Mouse (Mus musculus) forebrain, embryonic 15.5 days (tissue): Measurements from ENCODE around the gene Lat2. TPM values are rescaled to one million over a fixed set of nuclear protein-coding genes. Genes with fewer than 3 reads are reported as not detected.
"Not testable (repeated sequence)": the region's sequence is repeated elsewhere in the genome, so short reads cannot be mapped to it uniquely, and the experiment has no call there.

Experiments
- ATAC-seq: fragments of 200-750 bp; cut with Nextera tagmentation; replicated peaks from 2 replicates; pipeline ENCODE4 v1.8.0; 2017; ENCODE audit warnings: mild to moderate bottlenecking, moderate TSS enrichment, moderate library complexity
- H3K27ac ChIP-seq: fragments of 300-500 bp; sonication (generic); replicated peaks from 2 replicates; pipeline ENCODE4 v1.5.1; 2015; ENCODE audit warnings: mild to moderate bottlenecking, inconsistent platforms
- H3K27me3 ChIP-seq: fragments of 300-500 bp; sonication (generic); 2 replicates; pipeline ENCODE4 v1.6.1; 2015; ENCODE audit warnings: inconsistent platforms
- H3K36me3 ChIP-seq: fragments of 300-500 bp; sonication (generic); 2 replicates; pipeline ENCODE4 v1.6.1; 2015; ENCODE audit warnings: mild to moderate bottlenecking, inconsistent platforms
- H3K4me1 ChIP-seq: fragments of 300-500 bp; sonication (generic); 2 replicates; pipeline ENCODE4 v1.6.1; 2015; ENCODE audit warnings: inconsistent platforms
- H3K4me2 ChIP-seq: fragments of 300-500 bp; sonication (generic); replicated peaks from 2 replicates; pipeline ENCODE4 v1.6.1; 2015; ENCODE audit warnings: mild to moderate bottlenecking, inconsistent platforms
- H3K4me3 ChIP-seq: fragments of 300-500 bp; sonication (generic); 2 replicates; pipeline ENCODE4 v1.5.1; 2015; ENCODE audit warnings: mild to moderate bottlenecking, inconsistent platforms
- H3K9ac ChIP-seq: fragments of 300-500 bp; sonication (generic); replicated peaks from 2 replicates; pipeline ENCODE4 v1.6.1; 2015; ENCODE audit warnings: mild to moderate bottlenecking, inconsistent platforms
- H3K9me3 ChIP-seq: fragments of 300-500 bp; sonication (generic); 2 replicates; pipeline ENCODE4 v1.6.1; 2016; ENCODE audit warnings: inconsistent platforms
- WGBS: fragments of 180-500 bp; shearing (Covaris S2); methylation state at CpG from one replicate; pipeline ENCODE4 v1.1.7; 2015; ENCODE audit warnings: mixed read lengths; 5-methylcytosine and 5-hydroxymethylcytosine counted together
- polyA plus RNA-seq: library from polyadenylated mRNA; unstranded; fragments of >200 nt; fragmentation: Nextera tagmentation; extraction: Ambion mirVana; gene quantifications from 2 replicates; pipeline ENCODE4 v1.2.1, GENCODE M21; 2015

Gene Lat2
- polyA plus RNA-seq = 2.6 and 4.4 TPM in 2 replicates

DNA sequence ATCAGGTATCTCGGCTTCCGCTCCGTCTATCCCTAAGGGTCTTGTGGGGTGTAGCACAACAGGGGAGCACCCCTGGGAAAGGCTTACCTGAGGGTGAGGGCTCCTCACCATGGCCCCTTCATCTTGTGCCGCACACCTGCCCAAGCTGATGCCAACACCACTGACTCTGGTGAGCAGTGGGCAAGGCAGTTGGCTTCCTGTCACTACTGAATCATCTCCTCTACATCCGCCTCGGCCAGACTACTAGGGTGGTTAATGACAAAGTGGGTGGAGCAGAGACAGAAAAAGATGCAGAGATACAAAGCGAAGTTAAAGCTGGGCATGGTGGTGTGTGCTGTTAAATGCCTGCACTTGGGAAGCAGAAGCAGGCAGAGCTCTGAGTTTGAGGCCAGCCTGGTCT is at the start of gene Lat2:
Gene Lat2, minus strand, starts transcription at position 224 of the 400 bp plus-strand sequence.
- no peak for ATAC-seq
- peaks cover 31% of the 10 kb centered on the region for H3K36me3 ChIP-seq
- no peaks in the 10 kb centered on the region for H3K9me3 ChIP-seq
- 91% methylated on average over 7 of the region's 7 CpGs for WGBS
- H3K4me1 ChIP-seq = no peaks in the 10 kb centered on the region
- H3K9ac ChIP-seq = no peak within 1 kb of the TSS
- no peak within 1 kb of the TSS for H3K4me3 ChIP-seq
- H3K4me2 ChIP-seq = no peak within 1 kb of the TSS
- H3K27ac ChIP-seq = no peak within 1 kb of the TSS
- H3K27me3 ChIP-seq = no peaks in the 10 kb centered on the region

DNA sequence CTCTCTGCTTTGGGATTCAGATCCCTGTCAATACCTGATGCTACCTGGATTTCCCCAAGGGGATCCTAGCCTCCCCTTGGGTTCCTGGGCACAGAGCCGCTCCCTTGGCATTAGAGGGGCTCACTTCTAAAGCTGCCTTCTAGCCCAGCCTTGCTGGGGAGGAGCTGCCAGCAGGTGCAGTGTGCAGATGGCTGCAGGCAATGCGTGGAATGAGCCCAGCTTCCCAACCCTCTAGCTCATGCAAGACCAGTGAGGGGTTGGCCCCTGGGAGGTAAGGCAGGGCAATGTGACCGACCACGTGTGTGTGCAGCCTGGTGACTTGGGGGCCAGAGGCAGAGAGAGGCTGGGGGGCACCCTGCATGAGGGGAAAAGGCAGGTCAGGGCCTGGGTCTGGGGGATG is 41.9 kb upstream of the Lat2 start:
- Histone ChIP-seq H3K9me3 (no peaks in the 10 kb centered on the region), H3K27ac (no peak overlapping the region), H3K36me3 (peaks cover 45% of the 10 kb centered on the region), H3K4me2 (no peak overlapping the region), H3K4me1 (0 out of 2 replicates have a peak, but pooled peaks cover 4% of the 10 kb centered on the region), H3K4me3 (no peak overlapping the region), H3K9ac (no peak overlapping the region), H3K27me3 (no peaks in the 10 kb centered on the region)
- ATAC-seq = no peak
- 83% methylated on average over 4 of the region's 4 CpGs for WGBS

DNA sequence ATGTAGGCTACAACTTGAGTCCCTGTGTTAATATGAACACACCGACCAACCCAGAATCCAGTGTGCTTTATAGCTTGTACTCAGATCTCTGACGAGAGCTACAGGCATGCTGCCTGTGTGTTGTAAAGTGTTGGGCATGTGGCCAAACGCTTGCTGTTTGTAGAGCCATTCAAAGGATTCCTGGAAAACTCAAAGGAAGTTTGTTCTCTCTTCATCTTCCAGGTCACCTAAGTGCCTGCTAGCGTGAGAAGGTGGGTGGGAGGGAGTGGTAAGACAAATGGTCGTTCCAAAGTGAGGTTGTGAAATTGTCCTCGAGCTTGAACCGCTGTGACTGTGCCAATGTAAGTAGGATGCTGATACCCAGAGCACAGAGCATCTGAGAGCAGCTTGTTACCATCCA is 37.2 kb upstream of the Lat2 start:
- Histone ChIP-seq H3K36me3 (peaks cover 4% of the 10 kb centered on the region; the same call in 1 of the 2 replicates), H3K9me3 (no peaks in the 10 kb centered on the region), H3K27me3 (no peaks in the 10 kb centered on the region), H3K4me2 (no peak overlapping the region), H3K4me3 (no peak overlapping the region), H3K9ac (no peak overlapping the region), H3K27ac (0 out of 2 replicates have a peak overlapping the region, but pooled peaks have one; percentile 27), H3K4me1 (0 out of 2 replicates have a peak, but pooled peaks cover 4% of the 10 kb centered on the region)
- WGBS = 41% methylated on average over 7 of the region's 7 CpGs
- ATAC-seq = no peak

DNA sequence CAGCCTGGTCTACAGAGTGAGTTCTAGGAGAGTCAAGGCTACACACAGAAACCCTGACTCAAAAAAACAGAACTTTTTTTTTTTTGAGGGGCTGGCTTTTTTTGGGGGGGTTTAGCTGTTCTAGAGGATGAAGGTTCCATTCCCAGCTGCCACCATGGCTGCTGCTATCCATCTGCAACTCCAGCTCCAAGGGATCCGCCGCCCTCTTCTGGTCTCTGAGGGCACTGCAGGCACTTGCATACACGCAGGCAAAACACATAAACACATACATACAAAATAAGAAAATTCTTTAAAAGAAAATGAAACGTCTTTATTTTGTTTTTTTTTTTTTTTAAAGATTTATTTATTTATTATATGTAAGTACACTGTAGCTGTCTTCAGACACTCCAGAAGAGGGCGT is 36.1 kb upstream of the Lat2 start:
- H3K27me3 ChIP-seq = no peaks in the 10 kb centered on the region
- no peak for ATAC-seq
- H3K4me3 ChIP-seq = no peak overlapping the region
- 0 out of 2 replicates have a peak, but pooled peaks cover 4% of the 10 kb centered on the region for H3K4me1 ChIP-seq
- H3K4me2 ChIP-seq = no peak overlapping the region
- H3K27ac ChIP-seq = no peak overlapping the region
- H3K36me3 ChIP-seq = no peaks in the 10 kb centered on the region
- WGBS = 59% methylated on average over 5 of the region's 5 CpGs
- H3K9ac ChIP-seq = no peak overlapping the region
- H3K9me3 ChIP-seq = no peaks in the 10 kb centered on the region

DNA sequence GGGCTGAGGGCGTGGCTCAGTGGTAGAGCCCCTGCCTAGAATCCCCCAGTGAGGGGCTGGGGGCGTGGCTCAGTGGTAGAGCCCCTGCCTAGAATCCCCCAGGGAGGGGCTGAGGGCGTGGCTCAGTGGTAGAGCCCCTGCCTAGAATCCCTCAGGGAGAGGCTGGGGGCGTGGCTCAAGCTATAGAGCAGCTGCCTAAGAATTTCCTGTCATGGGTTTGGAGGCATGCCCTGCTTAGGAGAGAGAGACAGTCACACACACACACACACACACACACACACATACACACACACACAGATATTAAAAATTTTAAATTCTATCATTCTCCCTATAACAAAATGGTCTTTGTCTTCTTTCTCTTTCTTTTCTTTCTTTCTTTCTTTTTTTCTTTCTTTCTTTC is 34.2 kb upstream of the Lat2 start:
- H3K4me1 ChIP-seq, H3K4me3 ChIP-seq, H3K9me3 ChIP-seq, H3K4me2 ChIP-seq, H3K27me3 ChIP-seq, H3K36me3 ChIP-seq, ATAC-seq, H3K27ac ChIP-seq, H3K9ac ChIP-seq: not testable (repeated sequence)
- 72% methylated on average over 4 of the region's 4 CpGs for WGBS

DNA sequence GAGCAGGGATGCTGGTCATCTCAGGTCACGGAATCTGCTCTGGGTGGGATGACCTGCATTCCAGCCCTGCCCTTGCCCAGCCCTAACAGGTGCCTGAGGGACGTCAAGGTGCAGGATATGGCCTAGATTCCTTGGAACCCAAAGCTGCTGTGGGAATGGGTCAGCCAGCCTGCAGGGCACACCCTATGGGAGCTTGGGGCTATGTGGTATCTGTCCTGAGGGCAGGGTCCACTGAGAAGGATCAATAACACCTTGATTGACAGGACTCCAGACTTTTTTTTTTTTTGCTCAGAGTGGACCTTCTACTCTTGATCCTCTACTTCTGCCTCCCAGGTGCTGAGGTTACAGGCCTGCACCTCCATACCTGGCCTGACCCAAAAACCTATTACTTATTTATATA is 32.6 kb upstream of the Lat2 start:
- Histone ChIP-seq H3K9me3 (no peaks in the 10 kb centered on the region), H3K27ac (no peak overlapping the region), H3K27me3 (no peaks in the 10 kb centered on the region), H3K9ac (no peak overlapping the region), H3K4me2 (no peak overlapping the region), H3K36me3 (no peaks in the 10 kb centered on the region), H3K4me1 (0 out of 2 replicates have a peak, but pooled peaks cover 4% of the 10 kb centered on the region), H3K4me3 (no peak overlapping the region)
- 84% methylated on average over 2 of the region's 2 CpGs for WGBS
- ATAC-seq = no peak

DNA sequence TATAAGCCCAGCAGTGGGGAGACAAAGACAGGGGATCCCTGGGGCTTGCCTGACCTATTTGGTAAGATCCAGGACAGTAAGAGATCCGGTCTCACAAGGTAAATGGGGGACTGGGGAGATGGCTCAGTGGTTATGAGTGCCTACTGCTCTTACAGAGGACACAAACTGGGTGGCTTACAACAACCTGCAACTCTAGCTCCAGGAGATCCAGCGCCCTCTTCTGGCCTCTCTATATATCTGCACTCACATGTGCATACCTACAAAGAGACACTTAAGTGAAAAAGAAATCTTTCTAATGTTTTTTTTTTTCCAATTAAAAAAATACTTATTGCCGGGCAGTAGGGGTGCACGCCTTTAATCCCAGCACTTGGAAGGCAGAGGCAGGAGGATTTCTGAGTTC is 31.6 kb upstream of the Lat2 start:
- no peak for ATAC-seq
- WGBS = 76% methylated on average over 4 of the region's 4 CpGs
- no peak overlapping the region for H3K9ac ChIP-seq

DNA sequence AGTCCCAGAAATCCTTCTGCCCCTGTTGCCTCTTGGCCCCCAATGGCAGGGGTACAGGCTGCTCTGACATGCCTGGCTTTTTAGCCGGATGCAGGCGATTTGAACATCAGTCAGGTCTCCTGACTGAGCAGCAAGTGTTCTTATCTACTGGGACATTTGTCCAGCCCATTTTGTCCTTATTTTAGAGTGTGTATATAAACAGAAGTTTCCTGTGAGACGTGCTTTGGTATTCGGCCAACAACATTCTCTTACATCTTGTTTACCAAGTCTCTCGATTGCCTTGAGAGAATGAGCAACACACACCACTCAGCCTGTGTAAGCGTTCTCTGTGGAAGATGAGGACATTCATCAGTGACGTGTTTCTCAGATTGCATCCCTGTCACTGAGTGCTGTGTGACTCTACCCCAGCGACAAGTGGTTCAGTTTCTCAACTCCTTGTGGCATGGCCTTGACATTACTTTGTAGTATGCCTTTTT is 29.9 kb upstream of the Lat2 start:
- Histone ChIP-seq H3K4me2 (no peak overlapping the region), H3K9me3 (no peaks in the 10 kb centered on the region), H3K27ac (no peak overlapping the region), H3K9ac (no peak overlapping the region), H3K36me3 (no peaks in the 10 kb centered on the region), H3K27me3 (no peaks in the 10 kb centered on the region), H3K4me3 (no peak overlapping the region), H3K4me1 (peaks cover 2% of the 10 kb centered on the region)
- ATAC-seq = no peak
- WGBS = 75% methylated on average over 8 of the region's 8 CpGs

More for the DNA sequence above, 31.6 kb upstream of the Lat2 start:
- Histone ChIP-seq H3K9me3 (no peaks in the 10 kb centered on the region), H3K27ac (no peak overlapping the region), H3K27me3 (no peaks in the 10 kb centered on the region), H3K4me3 (no peak overlapping the region), H3K4me2 (no peak overlapping the region), H3K4me1 (no peaks in the 10 kb centered on the region), H3K36me3 (no peaks in the 10 kb centered on the region)

DNA sequence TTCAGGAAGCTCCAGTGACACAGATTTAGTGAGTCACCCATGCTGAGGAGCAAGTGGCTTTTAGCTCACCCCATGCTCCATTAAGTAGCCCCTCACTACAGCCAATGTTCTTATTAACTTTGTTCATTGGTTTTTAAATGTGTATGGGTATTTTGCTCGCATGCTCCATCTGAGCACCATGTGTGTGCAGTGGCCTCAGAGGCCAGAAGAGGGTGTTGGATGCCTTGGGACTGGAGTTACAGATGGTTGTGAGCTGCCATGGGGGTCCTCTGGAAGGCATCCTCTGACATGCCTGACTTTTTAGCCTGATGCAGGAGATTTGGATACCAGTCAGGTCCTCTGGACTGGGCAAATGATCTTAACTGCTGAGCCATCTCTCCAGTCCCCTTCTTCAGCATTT is 29.3 kb upstream of the Lat2 start:
- ATAC-seq = no peak
- Histone ChIP-seq H3K36me3 (no peaks in the 10 kb centered on the region), H3K4me2 (no peak overlapping the region), H3K9me3 (no peaks in the 10 kb centered on the region), H3K9ac (no peak overlapping the region), H3K27ac (no peak overlapping the region), H3K4me1 (peaks cover 4% of the 10 kb centered on the region), H3K4me3 (no peak overlapping the region), H3K27me3 (no peaks in the 10 kb centered on the region)
- WGBS = 71% methylated on average over 1 of the region's 1 CpGs

DNA sequence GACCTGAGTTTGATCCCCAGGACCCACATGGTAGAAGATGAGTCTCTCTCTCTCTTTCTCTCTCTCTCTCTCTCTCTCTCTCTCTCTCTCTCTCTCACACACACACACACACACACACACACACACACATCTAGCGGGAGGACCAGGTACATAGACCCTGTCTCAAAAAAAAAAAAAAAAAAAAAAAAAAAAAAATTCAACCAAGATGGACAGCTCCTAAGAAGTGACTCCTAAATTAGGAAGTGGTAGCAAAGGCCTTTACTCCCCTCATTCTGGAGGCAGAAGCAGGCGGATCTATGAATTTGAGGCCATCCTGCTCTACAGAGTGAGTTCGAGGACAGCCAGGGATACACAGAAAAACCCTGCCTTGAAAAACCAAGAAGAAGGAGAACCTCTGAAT is 25.5 kb upstream of the Lat2 start:
- Histone ChIP-seq H3K9ac (no peak overlapping the region), H3K9me3 (no peaks in the 10 kb centered on the region), H3K4me3 (no peak overlapping the region), H3K27me3 (no peaks in the 10 kb centered on the region), H3K36me3 (peaks cover 13% of the 10 kb centered on the region), H3K27ac (no peak overlapping the region), H3K4me1 (peaks cover 22% of the 10 kb centered on the region), H3K4me2 (no peak overlapping the region)
- ATAC-seq = no peak
- 97% methylated on average over 3 of the region's 3 CpGs for WGBS

DNA sequence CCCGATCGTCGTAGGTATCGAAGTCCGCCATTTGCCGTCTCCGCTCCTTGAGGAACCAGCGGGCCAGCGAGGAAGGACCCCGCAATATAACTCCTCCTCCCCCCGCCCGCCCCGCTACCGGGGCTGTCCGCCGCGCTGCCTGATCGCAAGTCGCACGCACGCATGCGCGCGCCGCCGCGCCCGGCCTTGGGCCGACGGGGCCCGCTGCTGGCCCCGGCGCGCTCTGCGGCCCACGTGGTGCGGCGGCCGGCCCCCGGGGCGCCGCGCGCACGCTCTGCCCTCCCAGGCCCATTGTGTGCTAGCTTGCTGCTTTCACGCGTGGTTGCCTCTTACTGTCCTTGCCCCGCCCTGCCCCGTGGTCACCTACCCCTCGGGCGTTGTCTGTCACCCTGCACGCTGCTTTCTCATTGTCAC is 24.5 kb upstream of the Lat2 start, which contains the start of gene Eif4h:
Gene Eif4h, minus strand, starts transcription at position 222 of the 414 bp plus-strand sequence.
- Histone ChIP-seq H3K36me3 (peaks cover 19% of the 10 kb centered on the region), H3K9me3 (no peaks in the 10 kb centered on the region), H3K4me2 (peak within 1 kb of the TSS; percentile 83), H3K27ac (peak within 1 kb of the TSS; percentile 97), H3K4me3 (peak within 1 kb of the TSS; percentile 100), H3K27me3 (no peaks in the 10 kb centered on the region), H3K4me1 (peaks cover 28% of the 10 kb centered on the region), H3K9ac (peak within 1 kb of the TSS; percentile 99)
- WGBS = under 1% methylated on average over 51 of the region's 52 CpGs
- ATAC-seq = peak; percentile 93

DNA sequence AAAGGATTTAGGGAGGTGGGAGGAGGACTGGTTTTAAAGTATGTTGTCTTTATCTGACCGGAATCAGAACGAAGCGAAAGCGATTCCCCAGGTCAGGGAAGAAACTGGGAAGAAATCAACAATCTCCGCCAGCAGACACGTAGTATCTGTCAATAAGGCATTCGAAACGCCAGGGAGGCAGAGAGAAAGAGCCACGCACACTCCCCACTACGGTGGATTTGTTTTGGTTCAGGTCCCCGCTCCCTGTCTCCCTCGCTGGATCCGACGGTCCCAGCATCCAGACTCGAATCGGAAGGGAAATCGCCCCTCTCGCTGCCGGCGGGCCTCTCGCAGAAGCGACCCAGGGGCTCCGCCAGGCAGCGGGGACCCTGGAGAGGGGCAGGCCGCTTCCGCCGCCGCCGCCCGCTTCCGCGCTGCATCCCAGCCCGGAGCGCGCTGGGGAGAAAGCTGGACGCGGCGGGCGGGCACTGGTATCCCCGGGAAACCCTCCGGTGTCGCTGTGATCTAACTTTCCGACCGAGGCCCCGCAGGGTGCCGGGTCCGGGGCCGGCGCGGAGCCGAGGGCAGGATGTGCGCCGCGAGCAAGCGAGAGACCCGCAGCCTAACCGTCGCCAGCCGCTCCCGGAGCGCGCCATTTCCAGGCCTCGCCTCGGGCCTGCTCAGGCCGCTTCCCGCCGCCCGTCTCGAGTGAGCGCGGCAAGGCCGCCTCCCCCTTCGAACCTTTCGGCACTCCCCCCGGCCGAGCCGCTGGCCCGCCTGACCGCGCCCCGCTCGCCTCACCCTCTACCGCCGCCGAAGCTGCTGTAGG is 23.8 kb upstream of the Lat2 start:
- Histone ChIP-seq H3K9ac (peak overlapping the region; percentile 99), H3K27ac (peak overlapping the region; percentile 97), H3K4me3 (peak overlapping the region; percentile 100), H3K4me1 (peaks cover 32% of the 10 kb centered on the region), H3K9me3 (no peaks in the 10 kb centered on the region), H3K36me3 (peaks cover 20% of the 10 kb centered on the region), H3K27me3 (no peaks in the 10 kb centered on the region), H3K4me2 (peak overlapping the region; percentile 83)
- under 1% methylated on average over 83 of the region's 85 CpGs for WGBS
- peak; percentile 81 for ATAC-seq
